Mouse (Mus musculus) liver, embryonic 15.5 days (tissue): ENCODE data around the gene Ube4b. TPM values are rescaled to one million over a fixed set of nuclear protein-coding genes. Genes with fewer than 3 reads are reported as not detected.

ENCODE experiments used
- polyA plus RNA-seq: library from polyadenylated mRNA; unstranded; fragments of >200 nt; fragmentation: Nextera tagmentation; extraction: Ambion mirVana; gene quantifications from 2 replicates; pipeline ENCODE4 v1.2.1, GENCODE M21; 2015

The Ube4b gene
- polyA plus RNA-seq, 1 experiment from 2014 or later, result 10.2 TPM

Other genes starting within 250 kb of the Ube4b start
- 5.6 and 6.0 TPM in 2 replicates for gene Kif1b, start 119.1 kb downstream of the Ube4b start, polyA plus RNA-seq
- not detected in 2 replicates for gene Rbp7, start 28.2 kb upstream of the Ube4b start, polyA plus RNA-seq
- 0.20 TPM in 1 of 2 replicates, not detected in the other for gene Tmem274, start 50.6 kb upstream of the Ube4b start, polyA plus RNA-seq
- 5.1 and 5.3 TPM in 2 replicates for gene Nmnat1, start 58.5 kb upstream of the Ube4b start, polyA plus RNA-seq
- gene Lzic, start 58.5 kb upstream of the Ube4b start, polyA plus RNA-seq, result 10.3 and 11.9 TPM in 2 replicates
- 5.9 and 6.9 TPM in 2 replicates for gene Ctnnbip1, start 91.5 kb upstream of the Ube4b start, polyA plus RNA-seq
- gene Clstn1, start 159.7 kb upstream of the Ube4b start, polyA plus RNA-seq, result 2.0 and 2.5 TPM in 2 replicates